Mouse (Mus musculus) layer of hippocampus, adult 9-11 months (tissue): ENCODE measurements around the gene Peli2.

Source experiments
- DNase-seq: peaks from one replicate; pipeline ENCODE4 v3.0.0; 2022

The Peli2 gene

GRCm38 (mm10) chr14:48153865-48154511 lies 33.4 kb downstream of the Peli2 start:
- DNase-seq: no peak

GRCm38 (mm10) chr14:48154641-48155040 lies 34.0 kb downstream of the Peli2 start:
- no peak for DNase-seq

GRCm38 (mm10) chr14:48155153-48155552 lies 34.5 kb downstream of the Peli2 start:
- DNase-seq: no peak

- no peak for DNase-seq
Measured at GRCm38 (mm10) chr14:48157085-48157484, 36.5 kb downstream of the Peli2 start.

GRCm38 (mm10) chr14:48157835-48158234 lies 37.2 kb downstream of the Peli2 start:
- DNase-seq: no peak

- no peak for DNase-seq
Measured at GRCm38 (mm10) chr14:48159401-48159800, 38.8 kb downstream of the Peli2 start.

GRCm38 (mm10) chr14:48162446-48162845 lies 41.8 kb downstream of the Peli2 start:
- no peak for DNase-seq

- no peak for DNase-seq
Measured at GRCm38 (mm10) chr14:48164917-48165316, 44.3 kb downstream of the Peli2 start.

GRCm38 (mm10) chr14:48166396-48166795 lies 45.8 kb downstream of the Peli2 start:
- no peak for DNase-seq

- no peak for DNase-seq
Measured at GRCm38 (mm10) chr14:48167020-48167419, 46.4 kb downstream of the Peli2 start.

- DNase-seq: no peak
Measured at GRCm38 (mm10) chr14:48168116-48168515, 47.5 kb downstream of the Peli2 start.

GRCm38 (mm10) chr14:48169970-48170369 lies 49.3 kb downstream of the Peli2 start:
- no peak for DNase-seq

GRCm38 (mm10) chr14:48171268-48171667 lies 50.6 kb downstream of the Peli2 start:
- no peak for DNase-seq

- no peak for DNase-seq
Measured at GRCm38 (mm10) chr14:48172026-48172425, 51.4 kb downstream of the Peli2 start.

GRCm38 (mm10) chr14:48172876-48173275 lies 52.3 kb downstream of the Peli2 start:
- DNase-seq: no peak

GRCm38 (mm10) chr14:48173840-48174239 lies 53.2 kb downstream of the Peli2 start:
- no peak for DNase-seq

- no peak for DNase-seq
Measured at GRCm38 (mm10) chr14:48174356-48174755, 53.7 kb downstream of the Peli2 start.

GRCm38 (mm10) chr14:48175115-48175514 lies 54.5 kb downstream of the Peli2 start:
- DNase-seq: no peak

- no peak for DNase-seq
Measured at GRCm38 (mm10) chr14:48178304-48178995, 57.8 kb downstream of the Peli2 start.

- DNase-seq: no peak
Measured at GRCm38 (mm10) chr14:48179021-48179420, 58.4 kb downstream of the Peli2 start.

- no peak for DNase-seq
Measured at GRCm38 (mm10) chr14:48186302-48186701, 65.7 kb downstream of the Peli2 start.

GRCm38 (mm10) chr14:48187100-48187499 lies 66.5 kb downstream of the Peli2 start:
- DNase-seq: no peak

GRCm38 (mm10) chr14:48189330-48189729 lies 68.7 kb downstream of the Peli2 start:
- DNase-seq: peak; percentile 82

- no peak for DNase-seq
Measured at GRCm38 (mm10) chr14:48190946-48191345, 70.3 kb downstream of the Peli2 start.

GRCm38 (mm10) chr14:48191925-48192324 lies 71.3 kb downstream of the Peli2 start:
- no peak for DNase-seq
